Mouse (Mus musculus) monocyte, adult 5-6 weeks (primary cell): Measurements from ENCODE around the gene Galnt2. TPM values are rescaled to one million over a fixed set of nuclear protein-coding genes. Genes with fewer than 3 reads are reported as not detected.
A peak's percentile ranks its signal among the peaks of the same experiment; 100 is the strongest.

Experiments
- ATAC-seq: fragments of 153-309, 156-312 bp; replicated peaks from 2 replicates; pipeline ENCODE4 v1.8.0; 2017; ENCODE audit warnings: mild to moderate bottlenecking; ENCODE audit not compliant: low TSS enrichment, insufficient number of reproducible peaks, severe bottlenecking, poor library complexity, low FRiP score
- total RNA-seq: library from RNA; stranded (forward); fragments of 200-1000, 200-491, 200-594 nt; gene quantifications from 3 replicates; pipeline ENCODE4 v1.2.3, GENCODE M21; 2017

Gene Galnt2
- total RNA-seq, 1 experiment from 2014 or later, result 39.5 TPM

DNA sequence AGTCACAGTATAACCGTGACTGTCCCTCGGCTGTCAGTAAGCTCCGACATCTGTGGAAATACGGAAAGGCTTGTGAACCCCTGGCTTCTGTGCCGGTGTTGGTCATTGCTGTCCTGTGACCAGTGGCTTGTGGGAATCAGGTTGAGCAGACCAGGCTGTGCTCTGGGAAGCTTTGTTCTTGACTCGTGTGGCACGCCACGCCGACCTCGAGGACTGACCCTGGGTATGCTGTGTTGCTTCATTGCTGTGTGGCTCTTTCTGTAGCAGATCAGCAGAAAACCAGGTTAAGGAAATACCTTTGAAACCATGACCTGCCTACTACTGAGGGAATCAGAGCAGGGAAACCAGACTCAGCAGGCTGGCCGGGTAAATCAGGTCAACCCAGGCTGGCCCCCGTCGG, 79.3 kb downstream of the Galnt2 start:
- ATAC-seq, result no peak

GRCm38 (mm10) chr8:124311111-124311510, 79.9 kb downstream of the Galnt2 start:
- ATAC-seq, result no peak

DNA sequence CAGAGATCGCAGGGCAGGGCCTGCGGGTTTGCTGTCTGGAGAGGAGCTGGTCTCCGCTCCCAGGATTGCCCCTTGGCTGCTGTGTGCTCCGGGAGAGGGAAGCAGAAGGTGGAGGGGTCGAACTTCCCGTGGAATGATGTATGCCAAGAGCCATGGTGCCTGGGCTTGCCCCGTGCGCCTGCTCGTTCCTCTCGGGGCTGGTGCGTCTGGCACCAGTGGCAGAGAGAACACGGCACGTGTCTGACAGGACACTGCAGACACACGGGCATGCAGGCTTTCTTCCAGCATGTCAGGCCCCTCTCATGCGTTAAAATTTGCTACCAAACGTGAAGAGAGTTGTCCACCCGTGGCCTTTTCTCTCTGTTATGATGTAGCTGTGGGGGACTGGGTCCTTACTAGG, 80.5 kb downstream of the Galnt2 start:
- ATAC-seq, result no peak

- ATAC-seq, result no peak
Measured at GRCm38 (mm10) chr8:124312228-124312627, 81.0 kb downstream of the Galnt2 start.

DNA sequence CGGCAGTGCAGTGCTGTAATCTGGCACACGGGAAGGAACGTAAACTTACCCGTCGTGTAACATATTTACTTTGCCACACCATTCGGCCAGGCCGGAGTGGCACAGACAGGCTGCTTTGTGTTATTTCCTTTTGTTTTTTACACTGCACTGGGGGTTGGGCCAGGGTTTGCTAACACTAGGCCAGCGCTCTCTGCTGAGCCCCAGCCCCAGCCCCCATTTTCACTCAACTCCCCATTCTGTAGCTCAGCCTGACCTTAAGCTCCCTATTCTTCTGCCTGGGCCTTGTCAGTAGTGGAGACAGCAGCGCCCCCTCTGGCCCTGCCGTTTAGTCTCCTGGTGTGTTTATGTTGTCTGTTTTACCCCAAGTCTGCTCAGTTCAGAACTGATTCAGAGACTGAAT, 83.6 kb downstream of the Galnt2 start:
- no peak for ATAC-seq

GRCm38 (mm10) chr8:124316466-124317136, 85.4 kb downstream of the Galnt2 start:
- no peak for ATAC-seq

DNA sequence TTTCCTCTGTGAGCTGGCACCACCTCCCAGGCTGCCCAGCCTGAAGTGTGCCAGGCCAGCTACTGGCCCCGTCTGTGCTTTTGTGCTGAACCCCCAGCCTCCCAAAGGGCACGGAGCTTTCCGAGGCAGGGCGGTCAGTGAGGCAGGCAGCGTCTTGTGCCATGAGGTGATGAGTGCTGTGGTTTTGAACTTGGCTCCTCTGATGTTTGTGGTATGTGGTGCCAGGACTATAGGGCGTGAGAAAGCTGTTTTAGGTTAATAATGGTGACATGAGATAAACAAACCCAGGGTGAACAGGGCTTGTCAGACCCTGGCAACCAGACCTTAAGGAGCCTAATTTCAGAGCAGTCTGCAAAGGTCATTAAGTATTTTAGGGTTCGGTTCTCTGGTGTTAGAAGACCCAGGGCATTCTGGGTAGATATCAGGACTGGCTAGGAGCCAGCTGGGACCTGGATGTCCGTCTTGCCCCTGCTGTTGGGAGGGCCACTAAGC, 86.0 kb downstream of the Galnt2 start:
- peak; percentile 37 for ATAC-seq

DNA sequence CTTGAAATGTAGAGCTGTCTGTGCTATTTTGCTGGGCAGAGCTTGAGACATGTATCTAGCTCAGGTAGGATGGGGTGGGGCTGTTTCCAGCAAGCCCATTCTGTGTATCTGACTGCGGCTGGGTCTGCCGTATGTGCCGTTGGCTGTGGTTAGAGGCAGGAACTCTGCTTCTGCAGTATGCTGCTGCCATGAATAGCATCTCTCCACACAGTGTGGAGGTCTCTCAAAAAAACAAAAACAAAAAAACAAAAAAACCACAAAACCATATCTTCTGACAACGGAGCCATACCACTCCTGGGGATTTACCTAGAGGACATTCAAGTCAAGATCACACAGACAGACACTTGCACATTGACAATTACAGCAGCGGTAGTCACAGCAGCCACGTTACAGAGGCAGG, 86.6 kb downstream of the Galnt2 start:
- ATAC-seq, result peak; percentile 54; the same call in 1 of the 2 replicates

- no peak for ATAC-seq
Measured at GRCm38 (mm10) chr8:124318612-124319315, 87.6 kb downstream of the Galnt2 start.

GRCm38 (mm10) chr8:124319316-124319652, 88.1 kb downstream of the Galnt2 start:
- no peak for ATAC-seq

- no peak for ATAC-seq
Measured at GRCm38 (mm10) chr8:124321227-124321840, 90.1 kb downstream of the Galnt2 start.

DNA sequence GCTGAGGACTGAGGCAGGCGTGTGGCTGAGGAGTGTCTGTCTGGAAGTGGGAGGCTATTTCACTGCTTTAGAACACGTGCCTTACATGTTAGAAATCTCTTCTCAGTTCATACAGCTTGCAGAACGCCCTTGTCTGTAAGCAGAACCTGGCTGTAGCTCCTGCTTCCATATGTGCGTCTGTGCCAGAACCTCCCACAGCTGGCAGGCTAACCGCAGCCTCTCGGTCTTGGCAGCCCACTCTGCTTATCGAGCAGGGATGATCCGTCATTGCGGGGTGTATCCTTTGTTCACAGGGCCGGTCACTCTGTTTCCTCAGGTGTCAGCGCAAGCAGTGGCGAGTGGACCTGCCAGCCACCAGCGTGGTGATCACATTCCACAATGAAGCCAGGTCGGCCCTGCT, 92.2 kb downstream of the Galnt2 start:
- no peak for ATAC-seq

DNA sequence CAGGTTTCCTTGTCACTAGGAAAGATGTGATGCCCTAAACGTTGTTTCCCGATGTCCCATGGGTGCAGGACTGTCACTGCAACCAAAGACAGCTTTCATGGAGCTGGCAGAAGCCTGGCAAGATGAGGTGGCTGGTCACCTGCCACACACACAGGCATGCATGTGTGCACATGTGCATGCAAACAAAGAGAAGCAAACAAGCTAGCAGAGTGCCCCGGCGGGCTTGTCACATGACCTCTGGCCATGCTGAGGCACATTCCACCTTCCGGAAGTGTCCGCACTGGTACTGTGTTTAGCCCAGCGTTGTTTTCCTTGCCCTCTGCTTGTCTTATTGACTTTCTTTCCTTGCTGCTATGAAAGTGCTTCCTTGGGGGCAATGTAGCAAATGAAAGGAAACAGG, 97.1 kb downstream of the Galnt2 start:
- no peak for ATAC-seq

GRCm38 (mm10) chr8:124329690-124330089, 98.5 kb downstream of the Galnt2 start:
- ATAC-seq, result no peak

- no peak for ATAC-seq
Measured at GRCm38 (mm10) chr8:124330433-124330832, 99.2 kb downstream of the Galnt2 start.

GRCm38 (mm10) chr8:124331094-124331493, 99.9 kb downstream of the Galnt2 start:
- ATAC-seq, result no peak

- ATAC-seq, result no peak
Measured at GRCm38 (mm10) chr8:124331706-124332105, 100.5 kb downstream of the Galnt2 start.

DNA sequence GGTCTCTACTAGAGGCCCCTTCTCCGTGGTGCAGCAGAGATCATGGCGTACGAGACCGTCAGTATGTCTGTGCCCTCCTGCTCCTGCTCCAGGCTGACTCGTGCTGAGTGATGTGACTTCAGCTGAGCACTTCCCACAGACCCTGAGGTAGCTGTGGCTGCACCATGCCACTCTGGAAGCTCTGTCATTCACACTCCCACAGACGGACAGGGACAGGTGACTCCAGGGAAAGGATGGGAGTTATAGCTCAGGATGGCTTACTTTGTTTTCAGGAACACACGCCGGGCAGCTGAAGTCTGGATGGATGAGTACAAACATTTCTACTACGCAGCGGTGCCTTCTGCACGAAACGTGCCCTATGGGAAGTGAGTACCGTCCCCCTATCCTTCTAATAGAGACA, 105.1 kb downstream of the Galnt2 start:
- no peak for ATAC-seq

GRCm38 (mm10) chr8:124339742-124340141, 108.6 kb downstream of the Galnt2 start:
- no peak for ATAC-seq
